Mouse (Mus musculus) NIH3T3 (cell line): ENCODE results near the gene Ttf2.

ENCODE experiments used
- DNase-seq: peaks from one replicate; pipeline ENCODE4 v3.0.0-alpha.2; 2012; ENCODE audit warnings: low read depth

Gene Ttf2

GRCm38 (mm10) chr3:100969176-100969917 lies at the start of gene Ttf2:
TSS of gene Ttf2 (minus strand) at chr3:100969663.
- peak; percentile 98 for DNase-seq

DNA sequence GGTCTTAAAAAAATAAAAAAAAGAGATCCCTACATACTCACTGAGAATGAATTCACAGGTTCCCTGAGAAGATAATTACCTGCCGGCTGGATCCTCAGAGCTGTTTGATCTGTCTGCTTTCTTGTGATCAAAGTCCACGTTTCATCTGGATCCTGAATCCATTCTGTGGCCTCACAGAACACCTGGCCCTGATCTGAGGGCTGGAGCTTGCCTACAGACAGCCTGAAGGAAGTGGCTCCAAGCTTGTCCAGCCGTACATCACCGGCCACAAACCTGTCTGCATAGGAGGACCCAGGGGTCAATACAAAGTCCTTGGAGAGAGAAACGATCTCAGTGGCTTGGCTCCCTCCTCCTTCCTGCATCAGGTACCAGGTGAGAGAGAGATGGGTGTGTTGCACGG lies 49.0 kb upstream of the Ttf2 start:
- DNase-seq, result no peak

DNA sequence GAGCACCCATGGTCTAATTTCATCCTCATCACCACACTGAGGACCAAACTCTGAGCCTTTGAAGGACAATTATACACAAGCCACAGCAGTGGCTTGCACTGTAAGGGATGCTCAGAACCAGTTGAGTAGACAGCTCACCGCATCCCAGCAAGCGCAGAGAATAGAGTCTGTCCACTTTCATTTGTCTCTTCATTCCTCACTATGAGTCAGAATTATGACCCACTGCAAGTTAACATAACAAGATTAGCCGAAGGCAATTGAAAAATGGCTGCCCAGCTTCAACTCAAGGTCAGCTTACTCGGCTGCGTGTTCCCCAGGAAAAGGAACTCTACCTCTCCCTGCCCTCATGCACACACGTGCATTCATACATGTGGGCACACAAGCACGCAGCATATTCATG lies 46.6 kb upstream of the Ttf2 start:
- DNase-seq, result peak; percentile 71

- no peak for DNase-seq
These were observed 45.8 kb upstream of the Ttf2 start for GRCm38 (mm10) chr3:101015254-101015653.

- no peak for DNase-seq
These were observed 44.1 kb upstream of the Ttf2 start for GRCm38 (mm10) chr3:101013536-101013935.

GRCm38 (mm10) chr3:101013005-101013404 lies 43.5 kb upstream of the Ttf2 start:
- no peak for DNase-seq

GRCm38 (mm10) chr3:101012597-101012996 lies 43.1 kb upstream of the Ttf2 start:
- DNase-seq, result no peak

- no peak for DNase-seq
These were observed 42.7 kb upstream of the Ttf2 start for GRCm38 (mm10) chr3:101012131-101012571.

- DNase-seq, result no peak
These were observed 41.7 kb upstream of the Ttf2 start for GRCm38 (mm10) chr3:101011203-101011600.

- no peak for DNase-seq
These were observed 41.2 kb upstream of the Ttf2 start for GRCm38 (mm10) chr3:101010589-101011202.

DNA sequence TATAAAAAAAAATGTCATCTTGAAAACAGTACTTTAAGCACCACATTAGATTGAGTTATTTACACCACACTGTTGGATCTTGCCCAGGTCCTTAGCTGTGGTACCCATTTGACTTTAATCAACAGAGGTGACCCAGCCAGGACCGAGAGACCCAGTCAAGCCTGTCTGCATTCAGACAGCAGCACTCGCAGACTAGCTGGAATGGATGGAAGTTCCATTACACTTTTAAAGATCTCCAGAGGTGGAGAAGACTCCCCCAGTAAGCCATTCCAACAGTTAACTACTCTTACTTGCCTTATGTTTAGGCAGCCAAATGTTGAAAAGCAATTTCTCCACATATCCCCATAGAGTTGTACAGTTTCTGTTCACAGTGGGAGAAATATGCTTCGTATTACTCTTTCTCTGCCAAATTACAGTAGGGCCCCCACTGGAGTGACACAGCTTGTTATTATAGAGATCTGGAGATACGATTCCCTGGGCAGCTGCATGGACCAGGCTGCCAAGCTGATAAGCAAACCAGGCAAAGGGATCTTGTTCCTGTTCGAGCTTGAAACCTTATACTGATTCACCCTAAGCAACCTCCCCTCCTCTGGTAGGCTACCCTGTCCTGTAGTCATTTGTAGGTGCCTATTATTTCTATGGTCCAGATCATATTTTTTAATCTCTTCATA lies 37.8 kb upstream of the Ttf2 start:
- DNase-seq, result peak; percentile 17

DNA sequence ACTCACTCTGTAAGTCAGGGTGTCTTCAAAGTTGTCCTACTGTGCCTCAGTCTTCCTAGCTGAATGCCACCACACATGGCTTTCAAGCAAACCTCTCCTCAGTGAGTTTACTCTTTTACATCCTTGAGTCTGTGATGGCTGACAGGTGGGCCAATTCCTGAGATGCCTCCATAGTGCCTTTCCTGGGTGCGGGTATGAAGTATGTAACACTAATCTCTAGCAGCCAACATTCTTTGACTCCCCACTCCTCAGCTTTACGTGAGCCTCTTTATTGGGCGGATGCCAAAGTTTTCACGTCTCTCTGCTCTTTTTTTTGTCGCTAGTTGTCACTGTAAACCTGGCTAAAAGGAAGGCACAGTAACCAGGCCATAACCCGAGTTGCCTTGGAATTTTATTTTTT lies 35.9 kb upstream of the Ttf2 start:
- DNase-seq, result no peak

DNA sequence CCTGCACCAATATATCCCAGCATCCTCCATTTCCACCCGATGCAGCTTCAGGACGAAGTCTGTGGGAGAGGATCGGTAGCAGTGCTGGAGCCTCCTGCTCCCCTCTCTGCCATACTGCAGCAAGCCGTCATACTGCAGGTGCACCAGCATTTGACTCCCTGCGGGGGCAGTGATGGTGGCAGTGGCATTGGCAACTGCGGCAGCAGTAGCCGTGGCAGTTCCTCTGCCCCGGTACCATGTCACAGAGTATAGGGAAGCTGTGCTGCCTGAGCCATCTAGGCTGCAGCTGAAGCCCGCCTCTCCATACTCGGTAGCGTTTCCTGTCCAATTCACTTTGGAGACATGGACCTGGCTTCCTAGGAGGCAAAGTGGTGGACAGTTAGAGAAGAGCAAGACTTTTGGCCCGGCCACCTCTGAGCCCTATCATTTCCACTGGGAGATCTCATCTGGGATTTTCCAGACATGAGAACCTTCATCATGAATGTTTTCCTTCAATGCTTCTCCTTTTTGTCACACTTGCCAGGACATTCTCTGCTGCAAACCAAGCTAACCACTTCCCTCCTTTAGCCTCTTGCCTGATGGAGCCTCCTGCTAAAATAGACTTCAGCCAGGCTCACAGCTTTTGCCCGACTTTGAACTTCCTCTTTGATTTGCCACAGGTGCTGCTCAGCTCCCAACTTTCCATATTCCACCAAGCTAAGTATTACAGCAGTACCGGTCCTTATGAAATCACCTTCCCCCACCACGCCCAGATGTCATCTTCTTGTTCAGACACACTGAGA lies 34.3 kb upstream of the Ttf2 start:
- DNase-seq, result no peak

GRCm38 (mm10) chr3:100999732-101000131 lies 30.3 kb upstream of the Ttf2 start:
- DNase-seq, result no peak

DNA sequence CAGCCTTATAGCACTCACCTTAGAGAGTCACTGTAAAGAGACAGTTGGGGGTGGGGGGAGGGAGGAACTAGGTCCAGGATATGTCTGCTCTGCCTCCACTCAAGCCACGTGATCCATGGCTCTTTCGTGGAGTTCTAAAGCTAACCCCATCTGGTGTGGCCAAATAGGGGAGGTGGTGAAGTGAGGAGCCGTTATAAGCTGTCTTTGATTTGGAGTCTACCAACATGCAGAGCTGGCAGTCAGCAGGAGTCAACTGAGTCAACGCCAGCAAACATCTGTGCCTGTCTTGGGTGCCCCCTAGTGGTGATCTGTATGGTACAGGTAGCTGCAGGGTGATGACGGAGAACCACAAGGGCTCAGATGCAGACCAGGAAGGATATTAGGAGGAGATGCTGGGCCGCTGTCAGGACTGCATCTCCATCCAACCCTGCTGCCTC lies 29.5 kb upstream of the Ttf2 start:
- DNase-seq, result peak; percentile 77

GRCm38 (mm10) chr3:100997785-100998570 lies 28.5 kb upstream of the Ttf2 start:
- peak; percentile 8 for DNase-seq

DNA sequence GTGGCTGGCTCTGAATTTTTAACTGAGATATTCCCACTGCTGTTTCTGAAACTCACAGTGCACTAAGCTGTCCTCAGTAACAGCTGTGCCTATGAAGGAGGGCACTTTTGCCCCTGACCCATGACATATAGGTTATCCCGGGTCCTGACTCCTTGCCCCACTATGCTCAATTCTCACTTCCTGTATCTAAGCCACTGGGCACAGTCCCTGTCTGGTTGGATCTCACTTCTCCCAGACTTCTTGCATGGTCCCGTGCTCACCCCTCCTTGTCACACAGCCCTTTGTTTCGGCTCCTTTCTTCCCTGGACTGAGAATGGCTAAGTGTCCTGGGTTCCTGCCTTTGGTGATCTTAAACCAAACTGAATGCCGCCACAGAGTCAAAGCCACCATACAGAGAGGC lies 24.8 kb upstream of the Ttf2 start:
- DNase-seq, result no peak

GRCm38 (mm10) chr3:100993718-100994117 lies 24.3 kb upstream of the Ttf2 start:
- no peak for DNase-seq

DNA sequence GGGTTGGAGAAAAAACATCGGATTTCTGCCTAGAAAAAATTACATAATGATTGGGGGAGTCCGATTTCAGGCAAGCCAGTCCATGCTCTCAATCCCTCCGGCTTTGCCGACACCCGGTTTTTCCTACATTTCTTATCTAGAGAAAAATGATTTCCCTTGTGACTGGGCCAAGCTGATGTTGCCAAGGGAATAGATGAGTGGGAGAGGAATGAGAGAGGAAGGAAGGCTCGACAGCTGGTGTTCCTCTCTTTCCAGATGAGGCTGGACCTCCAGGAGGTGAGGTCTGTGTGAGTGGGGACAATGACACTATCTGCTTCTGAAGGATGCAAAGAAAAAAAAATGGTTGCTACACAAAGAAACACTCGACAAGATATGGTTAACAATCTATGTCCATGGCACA lies 23.7 kb upstream of the Ttf2 start:
- no peak for DNase-seq

DNA sequence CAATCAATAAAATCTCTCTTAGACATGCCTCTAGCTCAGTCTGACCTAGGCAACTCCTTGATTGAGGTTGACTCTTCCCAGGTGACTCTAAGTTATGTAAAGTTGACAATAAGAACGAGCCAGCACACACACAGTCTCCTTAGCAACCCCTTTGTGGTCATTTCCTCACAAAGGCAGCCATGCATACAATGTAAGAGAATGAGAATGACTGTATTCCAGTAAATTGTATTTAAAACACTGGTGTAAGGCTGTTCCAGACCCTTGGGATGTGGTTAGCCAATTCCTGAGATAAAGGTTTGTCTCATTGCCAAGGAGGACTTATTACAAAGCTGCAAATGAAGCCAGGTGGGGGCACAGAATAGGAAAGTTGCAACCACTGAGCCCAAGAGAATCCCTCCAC lies 20.8 kb upstream of the Ttf2 start:
- DNase-seq, result no peak

DNA sequence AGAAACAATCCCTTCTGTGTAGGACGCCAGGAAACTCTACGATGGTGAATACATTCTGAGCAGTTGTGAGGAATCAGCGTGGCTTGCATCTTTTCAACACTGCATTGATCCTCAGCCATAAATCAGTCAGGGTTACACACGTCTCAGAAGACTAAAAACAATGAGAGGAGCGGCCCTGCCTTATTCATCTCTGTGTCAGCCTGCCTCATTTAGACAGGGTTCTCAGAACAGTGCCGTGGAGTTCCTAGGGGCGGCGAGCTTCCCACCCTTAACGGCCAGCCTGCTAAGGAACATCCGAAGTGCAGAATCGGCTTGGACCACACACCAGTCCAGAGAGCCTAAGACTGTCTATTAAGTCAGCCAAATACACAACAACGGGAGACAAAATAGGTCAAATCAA lies 20.0 kb upstream of the Ttf2 start:
- no peak for DNase-seq

DNA sequence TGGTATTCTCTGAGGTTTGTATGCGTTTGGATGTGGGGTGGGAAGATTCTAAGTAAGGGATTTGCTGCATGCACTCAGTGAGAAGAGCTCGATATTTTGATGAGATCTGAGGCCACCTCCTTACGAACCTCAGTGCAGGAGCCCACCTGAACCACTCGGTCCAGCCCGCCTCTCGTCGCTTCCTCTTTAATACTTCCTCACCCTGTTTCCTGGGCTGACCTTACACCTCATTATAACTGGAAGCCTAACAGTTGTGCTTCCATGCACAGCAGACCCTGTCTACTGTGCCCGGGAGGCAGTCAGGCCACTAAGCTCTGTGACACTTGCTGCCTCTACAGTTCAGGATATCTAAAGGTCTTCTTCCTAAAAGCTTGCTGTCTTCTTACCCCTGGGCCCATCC lies 9.8 kb upstream of the Ttf2 start:
- no peak for DNase-seq
